Mouse (Mus musculus): ENCODE measurements around the gene Gm4836. TPM values are rescaled to one million over a fixed set of nuclear protein-coding genes. Genes with fewer than 3 reads are reported as not detected.
"Not testable (repeated sequence)": the region's sequence is repeated elsewhere in the genome, so short reads cannot be mapped to it uniquely, and the experiment has no call there.

Gene Gm4836
- polyA plus RNA-seq (2017; shearing (Covaris generic)), result not detected

- ATAC-seq, result not testable (repeated sequence)
Measured at GRCm38 (mm10) chrX:28293532-28293931, at the start of gene Gm4836. Gm4836 (minus strand) TSS chrX:28293632.

All from activated CD4-positive, CD25-positive, alpha-beta regulatory T cell, adult 4 months (primary cell).